Mouse (Mus musculus): ENCODE measurements at regions not wholly inside any gene's neighbourhood (a gene's known extent, or its start where the extent isn't known, plus 50 kb on each side); places are given as distances from the start of the nearest gene placed in this dataset.

GRCm38 (mm10) chr7:90073865-90074264, 56.1 kb upstream of the Picalm start:
- Histone ChIP-seq H3K9me3 (ENCODE audit: control insufficient read depth) (no peaks in the 10 kb centered on the region), H3K27me3 (replicated peaks; ENCODE audit: control insufficient read depth, insufficient read depth, low read length) (no peaks in the 10 kb centered on the region), H3K36me3 (ENCODE audit: control insufficient read depth, insufficient read depth) (no peaks in the 10 kb centered on the region), H3K4me1 (replicated peaks; ENCODE audit: control insufficient read depth, insufficient read depth, low read length) (no peaks in the 10 kb centered on the region), H3K4me2 (replicated peaks; ENCODE audit: low read depth) (no peak overlapping the region), H3K27ac (ENCODE audit: low read depth, low read length) (no peak overlapping the region), H3K4me3 (ENCODE audit: low read depth, low read length) (no peak overlapping the region), H3K9ac (ENCODE audit: low read depth, low read length) (no peak overlapping the region)
- no peak for TF ChIP-seq CTCF (IDR thresholded peaks at IDR 0.05; ENCODE audit: low read depth)
- no peak for ATAC-seq
- WGBS: 89% methylated on average over 5 of the region's 5 CpGs

GRCm38 (mm10) chr7:90074592-90074991, 55.4 kb upstream of the Picalm start:
- Histone ChIP-seq H3K4me2 (replicated peaks; ENCODE audit: low read depth) (no peak overlapping the region), H3K4me3 (ENCODE audit: low read depth, low read length) (no peak overlapping the region), H3K4me1 (replicated peaks; ENCODE audit: control insufficient read depth, insufficient read depth, low read length) (no peaks in the 10 kb centered on the region), H3K9ac (ENCODE audit: low read depth, low read length) (no peak overlapping the region), H3K9me3 (ENCODE audit: control insufficient read depth) (no peaks in the 10 kb centered on the region), H3K36me3 (ENCODE audit: control insufficient read depth, insufficient read depth) (no peaks in the 10 kb centered on the region), H3K27ac (ENCODE audit: low read depth, low read length) (no peak overlapping the region), H3K27me3 (replicated peaks; ENCODE audit: control insufficient read depth, insufficient read depth, low read length) (no peaks in the 10 kb centered on the region)
- no peak for ATAC-seq
- WGBS: 84% methylated on average over 2 of the region's 2 CpGs
- no peak for TF ChIP-seq CTCF (IDR thresholded peaks at IDR 0.05; ENCODE audit: low read depth)

GRCm38 (mm10) chr7:90077565-90077964, 52.4 kb upstream of the Picalm start:
- WGBS: 92% methylated on average over 2 of the region's 2 CpGs
- no peak for ATAC-seq

GRCm38 (mm10) chr7:90080083-90080772, 49.8 kb upstream of the Picalm start:
- no peak overlapping the region for H3K4me2 ChIP-seq (replicated peaks; ENCODE audit: low read depth)
- H3K36me3 ChIP-seq (ENCODE audit: control insufficient read depth, insufficient read depth): no peaks in the 10 kb centered on the region
- no peaks in the 10 kb centered on the region for H3K9me3 ChIP-seq (ENCODE audit: control insufficient read depth)
- no peak overlapping the region for H3K9ac ChIP-seq (ENCODE audit: low read depth, low read length)
- ATAC-seq: no peak
- H3K27ac ChIP-seq (ENCODE audit: low read depth, low read length): no peak overlapping the region
- WGBS: 56% methylated on average over 7 of the region's 7 CpGs
- H3K27me3 ChIP-seq (replicated peaks; ENCODE audit: control insufficient read depth, insufficient read depth, low read length): no peaks in the 10 kb centered on the region
- H3K4me3 ChIP-seq (ENCODE audit: low read depth, low read length): no peak overlapping the region
- H3K4me1 ChIP-seq (replicated peaks; ENCODE audit: control insufficient read depth, insufficient read depth, low read length): no peaks in the 10 kb centered on the region
- no peak for TF ChIP-seq CTCF (IDR thresholded peaks at IDR 0.05; ENCODE audit: low read depth)

More at GRCm38 (mm10) chr7:90077565-90077964, 52.4 kb upstream of the Picalm start:
- no peak for TF ChIP-seq CTCF (IDR thresholded peaks at IDR 0.05; ENCODE audit: low read depth)
- no peak overlapping the region for H3K27ac ChIP-seq (ENCODE audit: low read depth, low read length)
- no peaks in the 10 kb centered on the region for H3K4me1 ChIP-seq (replicated peaks; ENCODE audit: control insufficient read depth, insufficient read depth, low read length)
- H3K36me3 ChIP-seq (ENCODE audit: control insufficient read depth, insufficient read depth): no peaks in the 10 kb centered on the region
- no peaks in the 10 kb centered on the region for H3K9me3 ChIP-seq (ENCODE audit: control insufficient read depth)
- no peaks in the 10 kb centered on the region for H3K27me3 ChIP-seq (replicated peaks; ENCODE audit: control insufficient read depth, insufficient read depth, low read length)
- no peak overlapping the region for H3K4me3 ChIP-seq (ENCODE audit: low read depth, low read length)
- H3K9ac ChIP-seq (ENCODE audit: low read depth, low read length): no peak overlapping the region
- no peak overlapping the region for H3K4me2 ChIP-seq (replicated peaks; ENCODE audit: low read depth)
